Mouse (Mus musculus) embryonic fibroblast, embryonic 13.5 days (primary cell): ENCODE data around the gene Hivep3.

ENCODE experiments used
- CTCF ChIP-seq: IDR thresholded peaks from 2 replicates; pipeline ENCODE4 v1.5.1; 2011; ENCODE audit warnings: mild to moderate bottlenecking, control low read depth, low read length, moderate library complexity, borderline replicate concordance; ENCODE audit not compliant: insufficient read depth
- POLR2A ChIP-seq: IDR thresholded peaks from 2 replicates; pipeline ENCODE4 v1.6.1; 2011; ENCODE audit warnings: low read depth, mild to moderate bottlenecking, control low read depth, low read length, moderate library complexity

DNA sequence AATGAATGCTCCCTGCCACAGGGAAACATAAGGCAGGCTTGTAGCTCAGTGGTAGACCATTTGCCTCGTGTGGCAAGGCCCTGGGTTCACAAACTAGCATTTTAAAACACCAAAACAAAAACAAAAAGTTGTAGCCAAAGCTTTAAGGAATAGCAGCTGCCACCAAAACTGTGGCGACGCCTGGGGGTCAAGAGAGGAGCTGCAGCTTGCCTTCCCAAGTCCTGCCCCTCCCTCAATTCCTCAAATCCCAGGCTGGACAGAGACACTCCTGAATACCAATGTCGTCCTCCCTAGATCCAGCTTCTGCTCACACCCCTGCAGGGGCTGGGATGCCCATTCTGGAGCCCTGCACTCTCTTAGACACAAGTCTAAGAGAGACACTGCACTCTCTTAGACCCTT is 453.4 kb downstream of the Hivep3 start:
- 0 out of 2 replicates have a peak, but pooled peaks have one; percentile 18 for TF ChIP-seq CTCF
- TF ChIP-seq POLR2A, result no peak
